Mouse (Mus musculus) E14TG2a.4 (cell line): ENCODE measurements around the gene Gm17018.

Source experiments
- CTCF ChIP-seq: conservative IDR thresholded peaks from 2 replicates; pipeline ENCODE4 v1.5.1; 2014; ENCODE audit warnings: low read length
- POU5F1 ChIP-seq: IDR thresholded peaks from 2 replicates; pipeline ENCODE4 v1.6.1; 2014; ENCODE audit warnings: low read length, borderline replicate concordance

DNA sequence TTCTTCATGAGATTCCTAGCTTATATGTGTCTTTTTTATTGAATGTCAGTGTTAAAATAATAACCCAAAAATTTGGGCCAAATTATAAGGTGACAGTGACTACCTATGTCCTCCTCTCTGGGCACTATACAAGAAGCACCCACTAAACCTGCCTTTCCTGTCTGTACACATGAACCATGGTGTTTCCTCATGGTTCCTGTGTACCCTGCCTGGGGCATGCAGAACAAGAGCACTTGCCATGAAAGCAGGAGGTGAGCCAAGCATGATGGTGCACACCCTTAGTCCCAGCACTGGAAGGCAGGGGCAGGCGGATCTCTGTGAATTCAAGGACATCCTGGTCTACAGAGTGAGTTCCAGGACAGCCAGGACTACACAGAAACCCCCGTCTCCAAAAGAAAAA lies 45.1 kb upstream of the Gm17018 start:
- TF ChIP-seq CTCF (no peak), POU5F1 (no peak)
